Mouse (Mus musculus) adrenal gland, adult 10 weeks (tissue): ENCODE measurements around the gene Il21. TPM values are rescaled to one million over a fixed set of nuclear protein-coding genes. Genes with fewer than 3 reads are reported as not detected.

Experiments
- polyA plus RNA-seq: library from polyadenylated mRNA; stranded (reverse); fragments of 350-450 nt; fragmentation: Illumina TruSeq; extraction: RNeasy Lipid Tissue Mini Kit (QIAGEN cat#74804); gene quantifications from one replicate; pipeline ENCODE4 v1.2.3, GENCODE M21; 2014; ENCODE audit warnings: low read depth, low replicate concordance

The Il21 gene
- polyA plus RNA-seq: not detected

DNA sequence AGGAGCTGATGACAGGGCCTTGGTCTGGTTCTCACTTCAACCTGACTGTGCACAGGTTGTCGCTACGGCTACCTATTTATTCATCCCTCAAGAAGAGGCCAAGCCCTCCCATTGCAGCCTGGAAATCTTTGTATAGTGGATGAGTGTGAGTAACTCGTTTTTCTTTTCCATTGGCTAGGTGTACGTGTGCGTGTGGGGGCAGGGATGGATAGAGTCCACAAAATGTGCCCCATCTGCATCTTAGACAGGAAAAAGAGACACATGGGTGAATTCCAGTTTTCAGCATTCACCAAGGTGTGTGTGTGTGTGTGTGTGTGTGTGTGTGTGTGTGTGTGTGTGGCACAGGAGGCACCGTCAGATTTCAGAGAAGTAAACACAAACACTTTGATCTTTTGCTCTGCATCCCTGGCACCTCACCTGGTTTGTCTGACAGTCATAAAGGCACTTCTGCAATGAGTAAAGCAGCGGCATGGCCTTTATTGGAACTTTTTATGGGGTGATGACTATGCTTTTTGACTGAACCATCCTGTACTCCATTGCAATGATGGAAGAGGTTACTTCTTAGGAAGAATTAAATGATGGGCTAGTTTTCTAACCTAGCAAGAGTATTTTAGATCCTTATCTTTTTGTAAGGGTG lies at the start of gene Il21:
Gene Il21, minus strand, starts transcription at position 51 of the 637 bp plus-strand sequence.

Other genes starting within 250 kb of the Il21 start
- gene Adad1, start 169.1 kb downstream of the Il21 start, polyA plus RNA-seq: not detected
- not detected for gene Il2, start 106.7 kb downstream of the Il21 start, polyA plus RNA-seq
- gene Bbs12, start 79.9 kb upstream of the Il21 start, polyA plus RNA-seq: 12.5 TPM
- gene Cetn4, start 80.1 kb upstream of the Il21 start, polyA plus RNA-seq: 59.0 TPM
- 17.1 TPM for gene Fgf2, start 115.7 kb upstream of the Il21 start, polyA plus RNA-seq
- gene Spata5, start 187.3 kb upstream of the Il21 start, polyA plus RNA-seq: 38.1 TPM
- 4.0 TPM for gene Nudt6, start 187.6 kb upstream of the Il21 start, polyA plus RNA-seq